Mouse (Mus musculus) forebrain, embryonic 14.5 days (tissue): ENCODE measurements at regions not wholly inside any gene's neighbourhood (a gene's known extent, or its start where the extent isn't known, plus 50 kb on each side); places are given as distances from the start of the nearest gene placed in this dataset.
A peak's percentile ranks its signal among the peaks of the same experiment; 100 is the strongest.
"Not testable (repeated sequence)": the region's sequence is repeated elsewhere in the genome, so short reads cannot be mapped to it uniquely, and the experiment has no call there.

Experiments used
- ATAC-seq: fragments of 200-750 bp; cut with Nextera tagmentation; 2 replicates; pipeline ENCODE4 v1.8.0; 2017; ENCODE audit warnings: mild to moderate bottlenecking, moderate library complexity
- DNase-seq: peaks from one replicate; pipeline ENCODE4 v3.0.0-alpha.2; 2015; ENCODE audit warnings: low spot score
- H3K27ac ChIP-seq: fragments of 300-500 bp; sonication (generic); 2 replicates; pipeline ENCODE4 v1.5.1; 2014; ENCODE audit warnings: low read depth, mild to moderate bottlenecking, control low read depth, low read length, moderate library complexity
- H3K27me3 ChIP-seq: fragments of 300-500 bp; sonication (generic); replicated peaks from 2 replicates; pipeline ENCODE4 v1.6.1; 2014; ENCODE audit warnings: low read length, control low read depth, mixed read lengths; ENCODE audit not compliant: control insufficient read depth, insufficient read depth
- H3K36me3 ChIP-seq: fragments of 300-500 bp; sonication (generic); 2 replicates; pipeline ENCODE4 v1.6.1; 2014; ENCODE audit warnings: low read length, control low read depth; ENCODE audit not compliant: control insufficient read depth, insufficient read depth
- H3K4me1 ChIP-seq: fragments of 300-500 bp; sonication (generic); 2 replicates; pipeline ENCODE4 v1.6.1; 2014; ENCODE audit warnings: antibody characterized with exemption, low read length, control low read depth; ENCODE audit not compliant: control insufficient read depth, insufficient read depth
- H3K4me2 ChIP-seq: fragments of 300-500 bp; sonication (generic); 2 replicates; pipeline ENCODE4 v1.6.1; 2014; ENCODE audit warnings: mild to moderate bottlenecking, control low read depth, low read length
- H3K4me3 ChIP-seq: fragments of 300-500 bp; sonication (generic); 2 replicates; pipeline ENCODE4 v1.5.1; 2014; ENCODE audit warnings: low read depth, low read length, control low read depth
- H3K9ac ChIP-seq: fragments of 300-500 bp; sonication (generic); 2 replicates; pipeline ENCODE4 v1.6.1; 2014; ENCODE audit warnings: mild to moderate bottlenecking, low read length, control low read depth, moderate library complexity
- H3K9me3 ChIP-seq: fragments of 300-500 bp; sonication (generic); replicated peaks from 2 replicates; pipeline ENCODE4 v1.6.1; 2016; ENCODE audit warnings: low read length, control low read depth, mixed read lengths; ENCODE audit not compliant: control insufficient read depth
- WGBS: fragments of 180-500 bp; shearing (Covaris S2); extraction: QIAGEN DNeasy Blood & Tissue Kit; methylation state at CpG from one replicate; pipeline ENCODE4 v1.1.7; 2014; 5-methylcytosine and 5-hydroxymethylcytosine counted together

GRCm38 (mm10) chr1:166923713-166923975 is 77.6 kb upstream of the Fam78b start:
- Histone ChIP-seq H3K4me1 (no peaks in the 10 kb centered on the region), H3K36me3 (no peaks in the 10 kb centered on the region), H3K4me3 (no peak overlapping the region), H3K27ac (no peak overlapping the region), H3K27me3 (no peaks in the 10 kb centered on the region), H3K4me2 (no peak overlapping the region), H3K9me3 (no peaks in the 10 kb centered on the region), H3K9ac (no peak overlapping the region)
- 68% methylated on average over 3 of the region's 3 CpGs for WGBS
- ATAC-seq (no peak), DNase-seq (no peak)

- no peaks in the 10 kb centered on the region for H3K9me3 ChIP-seq
- H3K9ac ChIP-seq: no peak overlapping the region
- 86% methylated on average over 2 of the region's 2 CpGs for WGBS
- H3K4me1 ChIP-seq: no peaks in the 10 kb centered on the region
- no peak overlapping the region for H3K4me2 ChIP-seq
- no peaks in the 10 kb centered on the region for H3K36me3 ChIP-seq
- H3K27ac ChIP-seq: no peak overlapping the region
- no peak for DNase-seq
- H3K27me3 ChIP-seq: no peaks in the 10 kb centered on the region
- no peak for ATAC-seq
- no peak overlapping the region for H3K4me3 ChIP-seq
These were observed 77.1 kb upstream of the Fam78b start for GRCm38 (mm10) chr1:166924126-166924525.

DNA sequence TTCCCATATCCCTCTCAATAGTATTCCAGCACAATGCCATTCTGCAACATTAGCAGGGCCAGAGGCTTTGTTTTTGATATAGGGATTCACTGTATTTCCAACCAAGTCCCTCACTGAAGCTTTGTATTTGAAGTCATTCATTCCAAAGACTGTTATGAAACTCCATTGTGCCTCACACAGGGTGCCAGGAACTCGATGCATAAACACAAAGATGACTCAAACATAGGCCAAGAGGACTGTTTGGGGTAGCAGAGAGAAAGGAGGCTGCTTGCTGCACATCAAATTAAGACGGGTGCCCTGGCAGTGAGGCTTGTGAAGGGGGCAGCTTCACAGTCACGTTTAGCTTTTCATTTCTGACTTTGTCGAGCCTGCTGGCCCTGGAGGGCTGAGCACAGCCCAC is 75.1 kb upstream of the Fam78b start:
- ATAC-seq (no peak; the same call in 1 of the 2 replicates), DNase-seq (no peak)
- no peaks in the 10 kb centered on the region for H3K27me3 ChIP-seq
- no peak overlapping the region for H3K4me3 ChIP-seq
- H3K27ac ChIP-seq: no peak overlapping the region
- 18% methylated on average over 4 of the region's 4 CpGs for WGBS
- H3K9me3 ChIP-seq: no peaks in the 10 kb centered on the region
- no peaks in the 10 kb centered on the region for H3K36me3 ChIP-seq
- no peak overlapping the region for H3K9ac ChIP-seq
- no peaks in the 10 kb centered on the region for H3K4me1 ChIP-seq
- no peak overlapping the region for H3K4me2 ChIP-seq

DNA sequence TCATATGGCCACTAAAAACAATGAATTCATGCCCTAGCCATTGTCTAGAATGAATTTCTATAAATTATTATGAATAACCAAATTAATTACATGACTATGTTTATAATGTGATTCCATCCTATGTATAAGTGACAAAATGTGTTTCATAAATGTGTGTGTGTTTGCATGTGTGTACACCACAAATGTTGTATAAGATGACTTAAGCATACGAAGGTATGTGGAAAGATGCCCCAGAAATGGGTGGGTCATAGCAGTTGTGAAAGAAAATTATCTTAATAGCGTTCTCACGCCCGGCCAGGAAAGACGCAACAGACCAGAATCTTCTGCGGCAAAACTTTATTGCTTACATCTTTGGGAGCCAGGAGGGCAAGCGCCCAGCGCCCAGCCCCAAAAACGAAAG is 61.5 kb upstream of the Fam78b start:
- peak overlapping the region; percentile 19 for H3K4me3 ChIP-seq
- H3K9ac ChIP-seq, H3K9me3 ChIP-seq, H3K36me3 ChIP-seq, H3K4me1 ChIP-seq, H3K27ac ChIP-seq, DNase-seq, H3K27me3 ChIP-seq, ATAC-seq: not testable (repeated sequence)
- 62% methylated on average over 9 of the region's 9 CpGs for WGBS
- peak overlapping the region; percentile 36 for H3K4me2 ChIP-seq

DNA sequence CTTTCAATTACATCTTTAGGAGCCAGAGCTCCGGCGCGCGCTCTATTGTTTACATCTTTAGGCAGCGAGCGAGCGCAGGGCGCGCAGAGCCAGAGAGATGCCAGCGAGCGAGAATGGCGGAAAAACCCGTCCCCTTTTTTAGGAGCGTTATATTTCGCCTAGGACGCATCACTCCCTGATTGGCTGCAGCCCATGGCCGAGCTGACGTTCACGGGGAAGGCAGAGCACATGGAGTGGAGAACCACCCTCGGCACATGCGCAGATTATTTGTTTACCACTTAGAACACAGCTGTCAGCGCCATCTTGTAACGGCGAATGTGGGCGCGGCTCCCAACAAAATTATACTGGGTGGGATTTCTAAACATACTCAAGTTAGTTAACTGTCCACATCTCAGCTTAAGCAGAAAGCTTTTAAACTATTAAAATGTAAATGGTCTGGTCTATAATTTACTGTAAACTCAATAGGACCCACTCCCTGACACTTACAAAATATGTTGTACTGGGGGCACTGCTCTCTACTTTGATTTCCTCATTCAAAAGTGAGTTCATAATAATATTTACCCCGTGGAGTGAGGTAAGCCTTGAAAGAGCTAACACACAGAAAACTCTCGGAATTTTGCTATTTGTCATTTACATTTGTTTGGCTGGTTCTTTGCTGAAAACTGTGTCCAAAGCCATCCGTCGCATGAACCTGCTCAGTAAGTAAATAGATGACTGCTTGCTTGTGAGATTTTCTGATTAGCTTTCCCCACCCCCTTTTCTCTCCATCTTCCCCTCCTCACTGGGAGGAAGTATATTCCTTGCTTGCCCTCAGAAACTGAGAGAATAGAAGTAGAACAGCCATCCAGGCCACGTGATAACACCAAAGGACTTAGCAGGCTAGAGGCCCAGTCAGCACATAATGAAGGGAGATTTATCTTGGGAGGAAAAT is 60.8 kb upstream of the Fam78b start:
- not testable (repeated sequence) for H3K27me3 ChIP-seq, H3K36me3 ChIP-seq, H3K9ac ChIP-seq, H3K4me1 ChIP-seq, H3K9me3 ChIP-seq, H3K27ac ChIP-seq
- peak; percentile 80 for ATAC-seq
- 59% methylated on average over 31 of the region's 31 CpGs for WGBS
- peak overlapping the region; percentile 19 for H3K4me3 ChIP-seq
- peak; percentile 60 for DNase-seq
- peak overlapping the region; percentile 36 for H3K4me2 ChIP-seq

- no peaks in the 10 kb centered on the region for H3K4me1 ChIP-seq
- no peaks in the 10 kb centered on the region for H3K36me3 ChIP-seq
- ATAC-seq (no peak), DNase-seq (no peak)
- 73% methylated on average over 1 of the region's 1 CpGs for WGBS
- H3K27me3 ChIP-seq: no peaks in the 10 kb centered on the region
- no peaks in the 10 kb centered on the region for H3K9me3 ChIP-seq
- H3K4me2 ChIP-seq: no peak overlapping the region
- H3K27ac ChIP-seq: no peak overlapping the region
- no peak overlapping the region for H3K4me3 ChIP-seq
- H3K9ac ChIP-seq: no peak overlapping the region
These were observed 59.0 kb upstream of the Fam78b start for GRCm38 (mm10) chr1:166942201-166942600.

DNA sequence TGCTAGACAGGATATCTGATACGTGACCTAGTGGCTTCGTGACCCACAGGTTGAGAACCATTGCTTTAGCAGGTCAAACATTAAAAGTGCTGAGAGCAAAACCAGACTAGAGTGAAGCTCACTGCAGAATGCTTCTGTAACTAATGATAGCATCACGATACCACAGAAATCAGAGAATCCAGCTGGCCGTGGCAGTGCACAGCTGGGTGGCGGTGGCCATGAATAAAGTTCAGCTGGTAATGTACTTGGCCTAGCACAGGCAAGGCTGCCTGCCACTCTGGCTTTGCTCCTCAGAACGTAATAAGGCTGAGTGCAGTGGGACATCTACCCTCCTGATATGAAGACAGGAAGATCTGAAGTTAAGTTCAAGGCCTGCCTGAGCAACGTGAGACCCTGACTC is 56.7 kb upstream of the Fam78b start:
- ATAC-seq (no peak), DNase-seq (no peak)
- no peak overlapping the region for H3K4me2 ChIP-seq
- no peaks in the 10 kb centered on the region for H3K9me3 ChIP-seq
- H3K4me1 ChIP-seq: no peaks in the 10 kb centered on the region
- 84% methylated on average over 7 of the region's 7 CpGs for WGBS
- no peaks in the 10 kb centered on the region for H3K27me3 ChIP-seq
- no peak overlapping the region for H3K27ac ChIP-seq
- no peaks in the 10 kb centered on the region for H3K36me3 ChIP-seq
- no peak overlapping the region for H3K9ac ChIP-seq
- H3K4me3 ChIP-seq: no peak overlapping the region

GRCm38 (mm10) chr1:166947844-166948702 is 53.1 kb upstream of the Fam78b start:
- Histone ChIP-seq H3K27ac (no peak overlapping the region), H3K9me3 (no peaks in the 10 kb centered on the region), H3K27me3 (no peaks in the 10 kb centered on the region), H3K4me3 (no peak overlapping the region), H3K4me1 (no peaks in the 10 kb centered on the region), H3K4me2 (no peak overlapping the region), H3K36me3 (no peaks in the 10 kb centered on the region), H3K9ac (no peak overlapping the region)
- DNase-seq (peak; percentile 69), ATAC-seq (peak; percentile 89)
- 68% methylated on average over 15 of the region's 15 CpGs for WGBS
